Mouse (Mus musculus) splenic B cell, adult 2 months (primary cell): ENCODE measurements at regions not wholly inside any gene's neighbourhood (a gene's known extent, or its start where the extent isn't known, plus 50 kb on each side); places are given as distances from the start of the nearest gene placed in this dataset.

Source experiments
- DNase-seq: peaks from one replicate; pipeline ENCODE4 v3.0.0-alpha.2; 2011; ENCODE audit warnings: low read depth, low spot score
- H3K27me3 ChIP-seq: 2 replicates; pipeline ENCODE4 v1.6.1; 2012; ENCODE audit warnings: mild to moderate bottlenecking, low read length, moderate library complexity, mixed read lengths; ENCODE audit not compliant: control insufficient read depth, poor library complexity, insufficient read depth, severe bottlenecking
- H3K36me3 ChIP-seq: 2 replicates; pipeline ENCODE4 v1.6.1; 2012; ENCODE audit warnings: mild to moderate bottlenecking, low read length, moderate library complexity, mixed read lengths; ENCODE audit not compliant: control insufficient read depth, poor library complexity, insufficient read depth, severe bottlenecking

GRCm38 (mm10) chr8:11909146-11909545, 68.9 kb downstream of the Tex29 start:
- no peaks in the 10 kb centered on the region for H3K27me3 ChIP-seq
- H3K36me3 ChIP-seq: no peaks in the 10 kb centered on the region
- no peak for DNase-seq

- no peaks in the 10 kb centered on the region for H3K36me3 ChIP-seq
- no peak for DNase-seq
- H3K27me3 ChIP-seq: no peaks in the 10 kb centered on the region
Observed at GRCm38 (mm10) chr8:11911639-11912450, 71.6 kb downstream of the Tex29 start.

DNA sequence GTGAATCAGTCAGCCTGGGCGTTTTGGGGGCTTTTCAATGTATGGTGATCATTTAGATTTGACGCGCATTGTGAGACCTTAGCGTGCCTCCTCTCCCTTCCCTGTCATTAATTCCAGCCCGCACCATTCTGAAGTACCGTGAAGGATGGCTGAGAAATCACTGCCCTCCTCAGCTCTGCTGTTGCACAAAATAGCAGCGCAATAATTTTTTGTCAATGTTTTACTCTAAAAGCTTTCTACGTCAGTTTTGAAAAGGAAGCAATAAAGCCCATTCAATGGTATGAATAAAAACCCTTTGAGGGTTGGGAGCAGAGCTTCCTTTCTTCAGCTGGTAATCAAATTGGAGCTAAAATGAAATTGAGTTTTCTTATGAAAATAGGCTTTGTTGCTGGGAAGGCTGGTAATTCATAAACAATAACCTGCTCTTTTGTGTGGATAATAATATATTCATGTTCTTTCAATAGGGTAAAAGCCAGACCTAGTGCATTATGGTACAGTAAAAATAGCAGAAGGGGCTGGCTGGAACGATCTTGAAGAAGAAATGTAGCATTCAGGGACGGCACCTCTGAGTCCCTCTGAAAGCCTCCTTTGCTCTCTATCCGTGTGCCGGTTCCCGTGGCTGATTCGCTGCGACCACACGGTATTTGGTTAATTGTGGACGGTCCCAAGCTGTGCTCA, 72.3 kb downstream of the Tex29 start:
- no peaks in the 10 kb centered on the region for H3K36me3 ChIP-seq
- H3K27me3 ChIP-seq: no peaks in the 10 kb centered on the region
- DNase-seq: no peak

- H3K36me3 ChIP-seq: no peaks in the 10 kb centered on the region
- DNase-seq: no peak
- H3K27me3 ChIP-seq: no peaks in the 10 kb centered on the region
Observed at GRCm38 (mm10) chr8:11913129-11913900, 73.0 kb downstream of the Tex29 start.

- Histone ChIP-seq H3K36me3 (no peaks in the 10 kb centered on the region), H3K27me3 (no peaks in the 10 kb centered on the region)
- no peak for DNase-seq
Observed at GRCm38 (mm10) chr8:11914131-11914530, 73.9 kb downstream of the Tex29 start.

DNA sequence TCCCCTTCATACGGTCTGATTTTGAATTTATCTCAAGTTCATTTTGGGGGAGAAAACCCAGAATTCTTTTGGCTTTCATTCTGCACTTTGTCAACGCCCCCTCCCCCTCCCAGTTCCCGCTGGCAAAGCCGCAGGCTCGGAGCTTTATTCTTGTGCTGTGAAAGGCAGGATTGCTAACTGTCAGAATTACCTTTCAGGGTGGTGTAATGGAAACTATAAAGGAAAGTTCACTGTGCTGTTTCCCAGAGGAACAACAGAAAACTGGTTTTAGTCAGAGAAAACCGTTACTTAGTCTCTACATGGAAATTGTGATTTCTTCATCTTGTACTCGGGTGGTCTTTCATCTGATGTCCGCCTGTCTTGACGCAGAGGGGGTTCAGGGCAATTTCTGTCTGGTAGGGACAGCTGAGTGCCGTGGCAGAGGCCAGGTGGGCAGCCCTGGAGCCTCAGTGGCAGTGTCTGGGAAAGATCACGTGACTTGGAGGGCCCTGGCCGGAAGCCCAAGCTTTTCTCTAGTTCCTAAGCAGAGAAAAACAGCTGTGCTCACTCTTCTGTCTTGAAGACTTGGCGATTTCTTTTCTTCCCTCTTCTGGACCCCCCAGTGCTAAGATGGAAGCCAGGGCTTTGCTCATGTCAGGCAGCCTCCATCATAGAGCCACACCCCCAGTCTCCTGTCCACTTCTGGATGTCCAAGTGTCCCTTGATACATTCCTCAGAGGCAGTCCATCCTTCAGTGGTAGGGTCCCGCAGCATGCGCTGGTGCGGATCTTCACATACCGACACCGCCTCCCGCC, 74.6 kb downstream of the Tex29 start:
- Histone ChIP-seq H3K36me3 (no peaks in the 10 kb centered on the region), H3K27me3 (no peaks in the 10 kb centered on the region)
- no peak for DNase-seq

DNA sequence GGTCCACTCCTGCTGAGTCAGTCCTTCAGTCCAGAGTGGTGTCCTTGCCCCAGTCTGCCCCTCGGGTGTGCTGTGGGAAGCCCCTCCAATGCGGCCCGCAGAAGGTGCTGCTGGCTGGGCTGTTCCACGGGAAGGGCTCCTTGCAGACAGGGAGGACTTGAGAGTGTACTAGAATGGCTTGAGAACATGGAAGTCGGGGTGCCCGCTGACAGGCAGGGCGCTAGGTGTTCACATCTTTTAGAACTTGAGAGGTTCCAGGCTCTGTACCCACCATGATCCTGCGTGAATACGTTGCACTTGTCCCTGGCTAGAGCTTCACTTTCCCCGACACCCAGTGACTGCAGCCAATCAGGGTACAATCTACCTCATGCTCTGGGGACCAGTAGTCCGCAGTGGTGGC, 75.4 kb downstream of the Tex29 start:
- Histone ChIP-seq H3K36me3 (no peaks in the 10 kb centered on the region), H3K27me3 (no peaks in the 10 kb centered on the region)
- DNase-seq: no peak

DNA sequence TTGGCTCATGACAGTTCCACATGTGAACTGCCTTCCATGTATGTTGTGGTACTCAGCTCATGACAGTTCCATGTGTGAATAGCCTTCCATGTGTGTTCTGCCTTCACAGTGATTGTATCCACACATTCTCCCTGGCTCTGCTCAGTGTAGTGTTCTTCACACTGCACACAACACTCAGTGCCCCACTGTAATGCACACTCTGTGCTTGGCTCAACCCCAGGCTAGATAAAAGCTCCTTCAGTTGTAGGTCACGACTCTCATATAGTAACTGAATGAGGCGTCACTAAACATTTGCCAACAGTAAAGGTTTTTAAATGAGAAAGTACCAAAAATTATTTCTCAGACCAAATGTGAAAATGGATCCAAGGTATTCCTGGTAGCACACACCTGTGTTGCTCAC, 79.6 kb downstream of the Tex29 start:
- Histone ChIP-seq H3K36me3 (no peaks in the 10 kb centered on the region), H3K27me3 (no peaks in the 10 kb centered on the region)
- no peak for DNase-seq

GRCm38 (mm10) chr8:11923115-11923514, 82.8 kb downstream of the Tex29 start:
- no peaks in the 10 kb centered on the region for H3K27me3 ChIP-seq
- no peaks in the 10 kb centered on the region for H3K36me3 ChIP-seq
- DNase-seq: no peak

DNA sequence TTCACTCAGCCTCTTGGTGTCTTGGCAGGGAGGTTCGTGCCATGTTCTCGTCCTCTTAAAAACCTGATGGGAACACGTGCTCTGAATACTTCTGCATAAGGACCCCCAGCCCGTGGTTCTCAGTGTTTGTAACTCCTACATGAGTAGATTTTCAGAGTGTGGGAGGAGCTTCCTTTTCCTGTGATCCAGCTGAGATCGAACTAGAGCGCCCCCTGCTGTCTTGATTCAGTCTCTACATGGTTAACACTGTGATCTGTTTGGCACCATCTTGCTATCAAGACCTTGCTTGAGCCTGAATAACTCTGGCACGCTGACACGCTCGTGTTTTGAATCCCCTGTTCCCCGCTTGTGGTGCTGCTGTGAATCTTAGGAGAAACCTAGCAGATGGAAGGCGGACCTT, 83.9 kb downstream of the Tex29 start:
- DNase-seq: peak; percentile 55
- H3K36me3 ChIP-seq: no peaks in the 10 kb centered on the region
- no peaks in the 10 kb centered on the region for H3K27me3 ChIP-seq

- Histone ChIP-seq H3K36me3 (no peaks in the 10 kb centered on the region), H3K27me3 (no peaks in the 10 kb centered on the region; the same call in 1 of the 2 replicates)
- peak; percentile 34 for DNase-seq
Observed at GRCm38 (mm10) chr8:11942892-11943332, 102.6 kb downstream of the Tex29 start.

DNA sequence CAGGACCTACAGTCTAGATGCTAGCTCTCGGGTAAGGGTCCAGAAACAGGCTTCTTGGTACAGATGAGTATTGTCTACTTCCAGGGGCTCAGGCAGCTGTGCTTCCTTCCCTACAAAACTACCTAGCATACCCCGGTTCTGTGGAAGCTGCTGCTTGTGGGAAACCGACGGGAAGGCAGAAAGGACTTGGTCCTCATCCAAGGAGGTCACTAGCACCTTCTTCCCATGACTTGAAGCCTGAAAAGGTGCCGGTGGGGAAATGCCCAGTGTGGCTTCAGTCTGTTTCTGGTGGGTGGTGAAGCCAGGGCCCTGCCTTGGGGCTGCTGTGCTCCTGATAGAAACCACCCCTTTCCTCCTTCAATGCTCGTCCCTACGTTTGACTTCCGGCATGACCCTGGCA, 107.5 kb downstream of the Tex29 start:
- DNase-seq: no peak
- Histone ChIP-seq H3K36me3 (no peaks in the 10 kb centered on the region), H3K27me3 (no peaks in the 10 kb centered on the region)

DNA sequence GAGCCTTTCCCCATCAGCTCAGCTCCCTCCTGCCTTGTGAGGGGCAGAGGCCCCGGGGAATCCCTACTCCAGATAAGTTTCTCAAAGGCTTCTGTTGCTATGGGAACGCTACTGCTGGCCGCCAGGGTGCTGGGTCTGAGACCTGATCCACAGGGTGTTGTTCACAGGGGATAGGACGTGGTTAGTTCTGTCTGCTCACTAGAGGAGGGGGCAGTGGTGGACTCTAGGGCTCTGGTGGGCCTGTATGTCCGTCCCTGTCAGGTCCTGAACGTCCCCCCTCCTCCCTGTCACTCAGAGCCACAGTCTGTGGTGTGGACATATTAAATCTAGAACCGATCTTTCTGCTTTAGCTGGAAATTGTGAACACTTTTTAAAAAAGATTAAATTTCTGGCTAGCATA, 116.0 kb downstream of the Tex29 start:
- no peaks in the 10 kb centered on the region for H3K36me3 ChIP-seq
- DNase-seq: no peak
- no peaks in the 10 kb centered on the region; the same call in 1 of the 2 replicates for H3K27me3 ChIP-seq

DNA sequence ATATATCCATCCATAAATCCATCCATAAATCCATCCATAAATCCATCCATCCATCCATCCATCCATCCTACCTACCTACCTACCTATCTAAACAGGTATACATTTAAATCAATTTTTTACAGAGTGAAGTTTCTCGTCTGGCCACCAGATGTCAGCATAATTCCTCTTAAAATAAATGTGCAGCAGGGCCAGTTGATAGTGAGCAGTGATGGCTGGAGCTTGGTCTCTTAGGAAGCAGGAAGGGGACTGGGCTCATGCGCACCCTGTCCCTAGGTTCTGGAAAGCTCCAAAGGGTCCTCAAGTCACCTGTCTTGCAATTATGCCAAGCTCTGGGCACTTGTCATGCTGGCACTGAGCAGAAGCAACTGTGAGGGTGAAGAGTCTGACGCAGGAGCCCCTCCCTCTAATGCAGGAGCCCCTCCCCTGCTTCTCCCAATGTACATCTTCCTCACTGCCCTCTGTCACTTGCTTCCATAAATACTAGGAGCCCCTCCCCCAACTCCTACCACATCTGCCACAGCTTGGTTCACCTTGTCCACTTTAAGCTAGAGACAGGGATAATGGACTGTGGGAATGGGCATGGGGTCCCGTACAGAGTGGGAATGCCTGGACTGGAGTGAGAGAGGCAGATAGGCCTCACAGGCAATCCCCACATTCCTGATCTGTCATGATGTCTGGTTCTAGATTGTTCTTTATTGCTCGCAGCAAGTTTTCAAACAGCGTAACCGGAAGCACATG, 116.9 kb downstream of the Tex29 start:
- Histone ChIP-seq H3K27me3 (no peaks in the 10 kb centered on the region; the same call in 1 of the 2 replicates), H3K36me3 (no peaks in the 10 kb centered on the region)
- DNase-seq: peak; percentile 51
